In genomic region chr17:31247144-31247543, GRCm38 (mm10) we compare ENCODE assay signal across 31 mouse cellular contexts. TPM values are rescaled to one million over a fixed set of nuclear protein-coding genes. Genes with fewer than 3 reads are reported as not detected.
DNase-seq lines count a peak whose midpoint lies in the region; ATAC-seq lines count a peak whose summit lies in the region.
"Had no signal": no experiment of that assay in that cellular context is flagged by ENCODE, and none has a peak within 500 bp of the region (broad histone marks: within the 10 kb centered on the region; RNA-seq: fewer than 3 reads in every experiment).

No protein-coding gene starts in this region.

- H3K27me3 ChIP-seq in intestine, embryonic 14.5 days (replicated peaks; ENCODE audit: control insufficient read depth, insufficient read depth, low read length): no peaks in the 10 kb centered on the region
- H3K27me3 ChIP-seq in intestine, embryonic 16.5 days (replicated peaks; ENCODE audit: control insufficient read depth, insufficient read depth, low read length): no peaks in the 10 kb centered on the region
- no peaks in the 10 kb centered on the region for H3K27me3 ChIP-seq in kidney, embryonic 15.5 days
- H3K27me3 ChIP-seq in kidney, embryonic 16.5 days (ENCODE audit: insufficient read depth, low read length): no peaks in the 10 kb centered on the region
- H3K27me3 ChIP-seq in forebrain, embryonic 15.5 days: no peaks in the 10 kb centered on the region
- H3K27me3 ChIP-seq: embryonic facial prominence, embryonic 13.5 days; forebrain, embryonic 12.5 days; heart, embryonic 15.5 days had no signal

- no peak overlapping the region for H3K9ac ChIP-seq in intestine, embryonic 14.5 days (ENCODE audit: low read length)
- H3K9ac ChIP-seq in intestine, embryonic 16.5 days (ENCODE audit: low read depth, low read length): no peak overlapping the region
- no peak overlapping the region for H3K9ac ChIP-seq in kidney, embryonic 15.5 days
- H3K9ac ChIP-seq in kidney, embryonic 16.5 days (replicated peaks; ENCODE audit: low read length): no peak overlapping the region
- no peak overlapping the region for H3K9ac ChIP-seq in forebrain, embryonic 15.5 days (replicated peaks)
- H3K9ac ChIP-seq: embryonic facial prominence, embryonic 13.5 days; forebrain, embryonic 12.5 days; heart, embryonic 15.5 days; hindbrain, embryonic 14.5 days; liver, embryonic 14.5 days had no signal

- ATAC-seq in intestine, embryonic 14.5 days (replicated peaks; ENCODE audit: low FRiP score, low TSS enrichment, low read depth): no peak
- ATAC-seq in intestine, embryonic 16.5 days: no peak; the same call in 1 of the 2 replicates
- ATAC-seq in kidney, embryonic 15.5 days (replicated peaks; ENCODE audit: low FRiP score): no peak
- ATAC-seq in kidney, embryonic 16.5 days (ENCODE audit: low FRiP score, low TSS enrichment): no peak
- no peak for ATAC-seq in forebrain, embryonic 15.5 days (replicated peaks)
- ATAC-seq: inflammation-experienced regulatory T-cells, adult 6 months; midbrain, embryonic 16.5 days had no signal

- WGBS in intestine, embryonic 14.5 days: 32% methylated on average over 5 of the region's 5 CpGs
- 23% methylated on average over 5 of the region's 5 CpGs for WGBS in intestine, embryonic 16.5 days
- WGBS in kidney, embryonic 15.5 days: 41% methylated on average over 5 of the region's 5 CpGs
- 32% methylated on average over 5 of the region's 5 CpGs for whole genome bisulfite sequencing in kidney, embryonic 16.5 days
- WGBS in forebrain, embryonic 15.5 days: 46% methylated on average over 5 of the region's 5 CpGs

- 0 out of 2 replicates have a peak overlapping the region, but pooled peaks have one; percentile 14 for H3K4me2 ChIP-seq in intestine, embryonic 14.5 days (ENCODE audit: low read length)
- no peak overlapping the region for H3K4me2 ChIP-seq in intestine, embryonic 16.5 days (ENCODE audit: low read depth, low read length)
- no peak overlapping the region for H3K4me2 ChIP-seq in kidney, embryonic 15.5 days
- no peak overlapping the region for H3K4me2 ChIP-seq in kidney, embryonic 16.5 days (replicated peaks; ENCODE audit: low read depth, low read length)
- H3K4me2 ChIP-seq in forebrain, embryonic 15.5 days (replicated peaks): no peak overlapping the region
- H3K4me2 ChIP-seq: embryonic facial prominence, embryonic 13.5 days; forebrain, embryonic 12.5 days; heart, embryonic 15.5 days; hindbrain, embryonic 14.5 days; midbrain, embryonic 11.5 days had no signal

- no peaks in the 10 kb centered on the region for H3K36me3 ChIP-seq in intestine, embryonic 14.5 days (ENCODE audit: control insufficient read depth, insufficient read depth, low read length)
- no peaks in the 10 kb centered on the region for H3K36me3 ChIP-seq in intestine, embryonic 16.5 days (ENCODE audit: control insufficient read depth, insufficient read depth, low read length)
- H3K36me3 ChIP-seq in kidney, embryonic 15.5 days: no peaks in the 10 kb centered on the region
- no peaks in the 10 kb centered on the region for H3K36me3 ChIP-seq in kidney, embryonic 16.5 days (ENCODE audit: insufficient read depth, low read length)
- H3K36me3 ChIP-seq in forebrain, embryonic 15.5 days: no peaks in the 10 kb centered on the region
- H3K36me3 ChIP-seq: embryonic facial prominence, embryonic 13.5 days; forebrain, embryonic 12.5 days; heart, embryonic 15.5 days had no signal

- DNase-seq in intestine, embryonic 14.5 days (ENCODE audit: low spot score): no peak
- DNase-seq in ES-CJ7 (ENCODE audit: low read depth, low spot score): peak; percentile 94
- peak; percentile 74 for DNase-seq in WW6 (ENCODE audit: low read depth, low spot score)
- DNase-seq in retina, postnatal 1 day: peak; percentile 15
- DNase-seq: adrenal gland, postnatal 10 days; B cell, adult 2 months; cerebellum, adult 11 months; cerebellum, adult 9-10 months; cerebellum, postnatal 36 days; gastrocnemius, postnatal 10 days; heart, postnatal 36 days; kidney, postnatal 4 days; liver; lung, adult 2 months; lung, postnatal 14 days had no signal

- H3K4me3 ChIP-seq in intestine, embryonic 14.5 days (ENCODE audit: low read depth, low read length): no peak overlapping the region
- no peak overlapping the region for H3K4me3 ChIP-seq in intestine, embryonic 16.5 days (ENCODE audit: low read length)
- no peak overlapping the region for H3K4me3 ChIP-seq in kidney, embryonic 15.5 days (replicated peaks)
- no peak overlapping the region for H3K4me3 ChIP-seq in kidney, embryonic 16.5 days (ENCODE audit: low read length)
- no peak overlapping the region for H3K4me3 ChIP-seq in forebrain, embryonic 15.5 days
- H3K4me3 ChIP-seq: embryonic facial prominence, embryonic 13.5 days; forebrain, embryonic 12.5 days; heart, embryonic 15.5 days had no signal

- H3K27ac ChIP-seq in intestine, embryonic 14.5 days (ENCODE audit: low read depth): no peak overlapping the region
- no peak overlapping the region for H3K27ac ChIP-seq in intestine, embryonic 16.5 days (ENCODE audit: low read length)
- no peak overlapping the region for H3K27ac ChIP-seq in kidney, embryonic 15.5 days
- H3K27ac ChIP-seq in kidney, embryonic 16.5 days (ENCODE audit: low read length): no peak overlapping the region
- H3K27ac ChIP-seq in forebrain, embryonic 15.5 days (replicated peaks): no peak overlapping the region
- H3K27ac ChIP-seq: embryonic facial prominence, embryonic 13.5 days; forebrain, embryonic 12.5 days; heart, embryonic 15.5 days; hindbrain, embryonic 14.5 days; kidney, postnatal 0 days; liver, embryonic 14.5 days had no signal

- H3K4me1 ChIP-seq in intestine, embryonic 14.5 days (replicated peaks; ENCODE audit: control insufficient read depth, insufficient read depth, low read length): no peaks in the 10 kb centered on the region
- no peaks in the 10 kb centered on the region for H3K4me1 ChIP-seq in intestine, embryonic 16.5 days (ENCODE audit: control insufficient read depth, insufficient read depth, low read length)
- no peaks in the 10 kb centered on the region for H3K4me1 ChIP-seq in kidney, embryonic 15.5 days
- H3K4me1 ChIP-seq in kidney, embryonic 16.5 days (ENCODE audit: insufficient read depth, low read length): no peaks in the 10 kb centered on the region
- H3K4me1 ChIP-seq in forebrain, embryonic 15.5 days: no peaks in the 10 kb centered on the region
- H3K4me1 ChIP-seq: embryonic facial prominence, embryonic 13.5 days; forebrain, embryonic 12.5 days had no signal

- no peaks in the 10 kb centered on the region for H3K9me3 ChIP-seq in intestine, embryonic 14.5 days (ENCODE audit: control insufficient read depth, low read length)
- no peaks in the 10 kb centered on the region; the same call in 1 of the 2 replicates for H3K9me3 ChIP-seq in intestine, embryonic 16.5 days (ENCODE audit: control insufficient read depth, low read length)
- H3K9me3 ChIP-seq in kidney, embryonic 15.5 days (replicated peaks): no peaks in the 10 kb centered on the region
- H3K9me3 ChIP-seq in kidney, embryonic 16.5 days (ENCODE audit: low read length): no peaks in the 10 kb centered on the region
- no peaks in the 10 kb centered on the region for H3K9me3 ChIP-seq in forebrain, embryonic 15.5 days
- H3K9me3 ChIP-seq: embryonic facial prominence, embryonic 13.5 days; forebrain, embryonic 12.5 days; heart, embryonic 15.5 days had no signal

RNA-seq across cellular contexts. Expression of gene Rsph1, which starts 30.0 kb away (rescaled TPM):
- 0.80 and 1.2 TPM in 2 replicates for polyA plus RNA-seq in intestine, embryonic 14.5 days (2014; fragmentation: Nextera tagmentation; extraction: Ambion mirVana)
- 0.88 and 0.94 TPM in 2 replicates for polyA plus RNA-seq in intestine, embryonic 16.5 days (2015; fragmentation: Nextera tagmentation; extraction: Ambion mirVana)
- 2.0 and 2.4 TPM in 2 replicates for polyA plus RNA-seq in kidney, embryonic 15.5 days (2015; fragmentation: Nextera tagmentation; extraction: Ambion mirVana)
- polyA plus RNA-seq in kidney, embryonic 16.5 days (2015; fragmentation: Nextera tagmentation; extraction: Ambion mirVana): 2.0 and 2.3 TPM in 2 replicates
- polyA plus RNA-seq in forebrain, embryonic 15.5 days (2015; fragmentation: Nextera tagmentation; extraction: Ambion mirVana): 4.0 and 6.7 TPM in 2 replicates

RNA-seq across cellular contexts. Expression of gene Slc37a1, which starts 39.4 kb away (rescaled TPM):
- 14.7 and 14.8 TPM in 2 replicates for polyA plus RNA-seq in intestine, embryonic 14.5 days (2014; fragmentation: Nextera tagmentation; extraction: Ambion mirVana)
- polyA plus RNA-seq in intestine, embryonic 16.5 days (2015; fragmentation: Nextera tagmentation; extraction: Ambion mirVana): 21.1 and 21.5 TPM in 2 replicates
- polyA plus RNA-seq in kidney, embryonic 15.5 days (2015; fragmentation: Nextera tagmentation; extraction: Ambion mirVana): 3.0 and 3.9 TPM in 2 replicates
- polyA plus RNA-seq in kidney, embryonic 16.5 days (2015; fragmentation: Nextera tagmentation; extraction: Ambion mirVana): 2.8 and 3.0 TPM in 2 replicates
- 12.5 and 14.9 TPM in 2 replicates for polyA plus RNA-seq in forebrain, embryonic 15.5 days (2015; fragmentation: Nextera tagmentation; extraction: Ambion mirVana)

RNA-seq across cellular contexts. Expression of gene Ubash3a, which starts 39.5 kb away (rescaled TPM):
- 0.14 and 0.19 TPM in 2 replicates for polyA plus RNA-seq in intestine, embryonic 14.5 days (2014; fragmentation: Nextera tagmentation; extraction: Ambion mirVana)
- polyA plus RNA-seq in intestine, embryonic 16.5 days (2015; fragmentation: Nextera tagmentation; extraction: Ambion mirVana): 0.38 and 0.45 TPM in 2 replicates
- 0.18 and 0.23 TPM in 2 replicates for polyA plus RNA-seq in kidney, embryonic 15.5 days (2015; fragmentation: Nextera tagmentation; extraction: Ambion mirVana)
- polyA plus RNA-seq in kidney, embryonic 16.5 days (2015; fragmentation: Nextera tagmentation; extraction: Ambion mirVana): 0.28 and 0.40 TPM in 2 replicates
- polyA plus RNA-seq in forebrain, embryonic 15.5 days (2015; fragmentation: Nextera tagmentation; extraction: Ambion mirVana): 0.03 TPM in 1 of 2 replicates, not detected in the other
- polyA plus RNA-seq: hindbrain, embryonic 14.5 days; midbrain, embryonic 11.5 days; midbrain, embryonic 16.5 days had no signal

RNA-seq across cellular contexts. Expression of gene Tmprss3, which starts 48.4 kb away (rescaled TPM):
- polyA plus RNA-seq in intestine, embryonic 14.5 days (2014; fragmentation: Nextera tagmentation; extraction: Ambion mirVana): 0.12 TPM in 2 replicates
- polyA plus RNA-seq in intestine, embryonic 16.5 days (2015; fragmentation: Nextera tagmentation; extraction: Ambion mirVana): 0.05 and 0.06 TPM in 2 replicates
- polyA plus RNA-seq in kidney, embryonic 15.5 days (2015; fragmentation: Nextera tagmentation; extraction: Ambion mirVana): not detected in 2 replicates
- not detected in 2 replicates for polyA plus RNA-seq in kidney, embryonic 16.5 days (2015; fragmentation: Nextera tagmentation; extraction: Ambion mirVana)
- not detected in 2 replicates for polyA plus RNA-seq in forebrain, embryonic 15.5 days (2015; fragmentation: Nextera tagmentation; extraction: Ambion mirVana)
- polyA plus RNA-seq: embryonic facial prominence, embryonic 13.5 days; forebrain, embryonic 12.5 days; gonadal fat pad, adult 2 months; heart, embryonic 15.5 days; limb, embryonic 11.5 days; midbrain, embryonic 16.5 days; neural tube, embryonic 11.5 days had no signal
